Mouse (Mus musculus): ENCODE results near the gene Thrap3. TPM values are rescaled to one million over a fixed set of nuclear protein-coding genes. Genes with fewer than 3 reads are reported as not detected.
A peak's percentile ranks its signal among the peaks of the same experiment; 100 is the strongest.

The Thrap3 gene
- polyA plus RNA-seq, 1 experiment from 2014 or later, result 143 TPM

GRCm38 (mm10) chr4:126155869-126156268 lies 46.7 kb downstream of the Thrap3 start:
- no peak overlapping the region for H3K4me2 ChIP-seq (ENCODE audit: low read depth, low read length)
- H3K4me3 ChIP-seq (ENCODE audit: low read length), result no peak overlapping the region
- H3K9me3 ChIP-seq (replicated peaks; ENCODE audit: control insufficient read depth, low read length), result no peaks in the 10 kb centered on the region
- H3K27ac ChIP-seq (ENCODE audit: low read length), result peak overlapping the region; percentile 54; the same call in 1 of the 2 replicates
- H3K9ac ChIP-seq (ENCODE audit: low read length), result no peak overlapping the region
- ATAC-seq (replicated peaks; ENCODE audit: extremely low read depth, insufficient read depth, low FRiP score), result no peak
- H3K27me3 ChIP-seq (ENCODE audit: control insufficient read depth, insufficient read depth, low read length), result no peaks in the 10 kb centered on the region
- H3K36me3 ChIP-seq (ENCODE audit: control insufficient read depth, insufficient read depth), result no peaks in the 10 kb centered on the region
- H3K4me1 ChIP-seq (ENCODE audit: control insufficient read depth, insufficient read depth, low read length), result 0 out of 2 replicates have a peak, but pooled peaks cover 4% of the 10 kb centered on the region
- WGBS, result 45% methylated on average over 2 of the region's 2 CpGs

DNA sequence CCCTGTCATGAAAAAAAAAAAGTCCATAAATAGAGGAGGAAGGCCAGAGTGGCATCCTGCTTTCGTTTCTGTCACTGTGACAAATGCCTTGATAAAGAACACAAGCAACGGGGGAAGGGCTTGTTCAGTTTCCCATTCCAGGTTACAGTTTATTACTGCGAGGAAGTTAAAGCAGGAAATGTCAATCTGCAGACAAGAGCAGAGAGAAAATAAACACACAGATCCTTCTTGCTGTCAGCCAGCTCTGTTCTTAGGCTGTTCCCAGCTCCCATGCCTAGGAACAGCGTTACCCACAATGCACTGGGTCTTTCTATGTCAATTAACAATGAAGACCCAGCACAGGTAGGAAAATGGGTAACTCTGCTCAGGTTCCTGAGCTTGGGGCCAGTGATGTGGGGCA lies 47.4 kb downstream of the Thrap3 start:
- no peak for ATAC-seq (replicated peaks; ENCODE audit: extremely low read depth, insufficient read depth, low FRiP score)
- H3K27ac ChIP-seq (ENCODE audit: low read length), result peak overlapping the region; percentile 54
- WGBS, result 29% methylated on average over 4 of the region's 4 CpGs
- H3K27me3 ChIP-seq (ENCODE audit: control insufficient read depth, insufficient read depth, low read length), result no peaks in the 10 kb centered on the region
- H3K4me1 ChIP-seq (ENCODE audit: control insufficient read depth, insufficient read depth, low read length), result peaks cover 10% of the 10 kb centered on the region
- H3K4me3 ChIP-seq (ENCODE audit: low read length), result no peak overlapping the region
- H3K9me3 ChIP-seq (replicated peaks; ENCODE audit: control insufficient read depth, low read length), result no peaks in the 10 kb centered on the region
- H3K4me2 ChIP-seq (ENCODE audit: low read depth, low read length), result no peak overlapping the region
- H3K36me3 ChIP-seq (ENCODE audit: control insufficient read depth, insufficient read depth), result no peaks in the 10 kb centered on the region
- H3K9ac ChIP-seq (ENCODE audit: low read length), result no peak overlapping the region

- Histone ChIP-seq H3K9me3 (replicated peaks; ENCODE audit: control insufficient read depth, low read length) (no peaks in the 10 kb centered on the region), H3K27me3 (ENCODE audit: control insufficient read depth, insufficient read depth, low read length) (no peaks in the 10 kb centered on the region), H3K4me2 (ENCODE audit: low read depth, low read length) (no peak overlapping the region), H3K4me3 (ENCODE audit: low read length) (no peak overlapping the region), H3K36me3 (ENCODE audit: control insufficient read depth, insufficient read depth) (no peaks in the 10 kb centered on the region; the same call in 1 of the 2 replicates), H3K9ac (ENCODE audit: low read length) (no peak overlapping the region), H3K4me1 (ENCODE audit: control insufficient read depth, insufficient read depth, low read length) (peaks cover 27% of the 10 kb centered on the region), H3K27ac (ENCODE audit: low read length) (no peak overlapping the region)
- ATAC-seq (replicated peaks; ENCODE audit: extremely low read depth, insufficient read depth, low FRiP score), result no peak
- WGBS, result 52% methylated on average over 14 of the region's 14 CpGs
Measured at GRCm38 (mm10) chr4:126152864-126153263, 49.7 kb downstream of the Thrap3 start.

- 69% methylated on average over 16 of the region's 16 CpGs for WGBS
- Histone ChIP-seq H3K4me2 (ENCODE audit: low read depth, low read length) (no peak overlapping the region), H3K9me3 (replicated peaks; ENCODE audit: control insufficient read depth, low read length) (no peaks in the 10 kb centered on the region), H3K27ac (ENCODE audit: low read length) (no peak overlapping the region), H3K9ac (ENCODE audit: low read length) (no peak overlapping the region), H3K4me1 (ENCODE audit: control insufficient read depth, insufficient read depth, low read length) (peaks cover 32% of the 10 kb centered on the region), H3K27me3 (ENCODE audit: control insufficient read depth, insufficient read depth, low read length) (no peaks in the 10 kb centered on the region), H3K4me3 (ENCODE audit: low read length) (no peak overlapping the region), H3K36me3 (ENCODE audit: control insufficient read depth, insufficient read depth) (no peaks in the 10 kb centered on the region; the same call in 1 of the 2 replicates)
- no peak for ATAC-seq (replicated peaks; ENCODE audit: extremely low read depth, insufficient read depth, low FRiP score)
Measured at GRCm38 (mm10) chr4:126151701-126152440, 50.7 kb downstream of the Thrap3 start.

DNA sequence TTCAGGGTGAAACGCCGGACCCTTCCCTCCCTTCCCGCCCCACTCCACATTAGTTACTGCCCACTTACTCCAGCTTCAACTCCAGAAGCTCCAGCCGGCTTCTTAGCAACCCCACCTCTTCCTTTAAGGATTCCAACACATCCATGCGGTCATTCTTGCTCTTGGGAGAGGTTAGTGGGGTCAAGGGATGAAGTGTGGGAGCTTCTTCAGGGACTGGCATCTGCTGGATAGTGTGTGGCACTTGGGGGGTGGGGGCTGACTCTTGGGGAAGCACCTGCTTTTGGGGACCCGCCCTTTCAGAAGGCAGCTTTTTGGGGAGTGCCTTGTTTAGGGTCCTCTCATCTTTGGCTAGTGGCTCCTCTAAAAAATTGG lies 51.6 kb downstream of the Thrap3 start:
- Histone ChIP-seq H3K9ac (ENCODE audit: low read length) (peak overlapping the region; percentile 28; the same call in 1 of the 2 replicates), H3K27ac (ENCODE audit: low read length) (peak overlapping the region; percentile 71), H3K36me3 (ENCODE audit: control insufficient read depth, insufficient read depth) (no peaks in the 10 kb centered on the region; the same call in 1 of the 2 replicates), H3K27me3 (ENCODE audit: control insufficient read depth, insufficient read depth, low read length) (no peaks in the 10 kb centered on the region), H3K4me1 (ENCODE audit: control insufficient read depth, insufficient read depth, low read length) (peaks cover 32% of the 10 kb centered on the region), H3K9me3 (replicated peaks; ENCODE audit: control insufficient read depth, low read length) (no peaks in the 10 kb centered on the region), H3K4me2 (ENCODE audit: low read depth, low read length) (peak overlapping the region; percentile 81), H3K4me3 (ENCODE audit: low read length) (0 out of 2 replicates have a peak overlapping the region, but pooled peaks have one; percentile 69)
- 66% methylated on average over 6 of the region's 6 CpGs for WGBS
- no peak for ATAC-seq (replicated peaks; ENCODE audit: extremely low read depth, insufficient read depth, low FRiP score)

DNA sequence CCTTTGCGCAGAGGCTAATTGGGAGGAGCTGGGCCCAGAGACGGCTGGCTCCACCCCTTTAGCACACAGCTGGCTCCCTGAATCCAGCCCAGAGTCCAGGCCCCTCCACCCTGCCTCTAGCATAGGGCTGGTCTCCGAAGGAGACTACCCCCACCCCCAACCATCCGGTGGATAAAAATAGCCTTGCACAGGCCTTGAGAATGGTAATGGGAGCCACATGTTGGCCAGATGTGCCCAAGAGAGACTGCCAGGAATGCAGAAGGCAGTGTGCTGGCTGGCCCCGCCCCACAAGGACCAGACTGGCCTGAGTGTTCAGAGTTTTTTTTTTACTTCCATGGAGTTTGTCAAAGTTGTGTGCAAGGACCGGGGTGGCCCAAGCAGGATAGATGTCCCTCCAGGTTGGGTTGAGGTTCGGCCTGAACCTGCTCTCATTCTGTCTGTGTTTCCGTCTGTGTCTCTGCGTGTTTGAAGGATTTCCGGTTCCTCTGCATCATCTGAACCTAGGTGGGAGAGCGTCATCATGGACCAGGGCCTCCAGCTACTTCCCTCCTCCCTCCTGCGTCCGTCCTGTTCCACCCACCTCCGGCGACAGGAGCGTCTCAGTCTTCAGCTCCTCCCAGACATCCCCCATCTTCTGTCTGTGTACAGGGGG lies 52.1 kb downstream of the Thrap3 start:
- H3K36me3 ChIP-seq (ENCODE audit: control insufficient read depth, insufficient read depth), result no peaks in the 10 kb centered on the region; the same call in 1 of the 2 replicates
- peak overlapping the region; percentile 69 for H3K4me3 ChIP-seq (ENCODE audit: low read length)
- ATAC-seq (replicated peaks; ENCODE audit: extremely low read depth, insufficient read depth, low FRiP score), result peak; percentile 55
- H3K27me3 ChIP-seq (ENCODE audit: control insufficient read depth, insufficient read depth, low read length), result no peaks in the 10 kb centered on the region
- H3K4me2 ChIP-seq (ENCODE audit: low read depth, low read length), result peak overlapping the region; percentile 81
- H3K9me3 ChIP-seq (replicated peaks; ENCODE audit: control insufficient read depth, low read length), result no peaks in the 10 kb centered on the region
- peak overlapping the region; percentile 71 for H3K27ac ChIP-seq (ENCODE audit: low read length)
- 41% methylated on average over 16 of the region's 16 CpGs for WGBS
- peak overlapping the region; percentile 28; the same call in 1 of the 2 replicates for H3K9ac ChIP-seq (ENCODE audit: low read length)
- H3K4me1 ChIP-seq (ENCODE audit: control insufficient read depth, insufficient read depth, low read length), result peaks cover 32% of the 10 kb centered on the region

GRCm38 (mm10) chr4:126149798-126150197 lies 52.8 kb downstream of the Thrap3 start:
- Histone ChIP-seq H3K27me3 (ENCODE audit: control insufficient read depth, insufficient read depth, low read length) (no peaks in the 10 kb centered on the region), H3K9me3 (replicated peaks; ENCODE audit: control insufficient read depth, low read length) (no peaks in the 10 kb centered on the region), H3K27ac (ENCODE audit: low read length) (peak overlapping the region; percentile 71), H3K9ac (ENCODE audit: low read length) (peak overlapping the region; percentile 33; the same call in 1 of the 2 replicates), H3K4me2 (ENCODE audit: low read depth, low read length) (peak overlapping the region; percentile 81), H3K4me1 (ENCODE audit: control insufficient read depth, insufficient read depth, low read length) (peaks cover 30% of the 10 kb centered on the region), H3K36me3 (ENCODE audit: control insufficient read depth, insufficient read depth) (no peaks in the 10 kb centered on the region; the same call in 1 of the 2 replicates), H3K4me3 (ENCODE audit: low read length) (peak overlapping the region; percentile 69)
- ATAC-seq (replicated peaks; ENCODE audit: extremely low read depth, insufficient read depth, low FRiP score), result no peak
- 48% methylated on average over 10 of the region's 10 CpGs for WGBS

DNA sequence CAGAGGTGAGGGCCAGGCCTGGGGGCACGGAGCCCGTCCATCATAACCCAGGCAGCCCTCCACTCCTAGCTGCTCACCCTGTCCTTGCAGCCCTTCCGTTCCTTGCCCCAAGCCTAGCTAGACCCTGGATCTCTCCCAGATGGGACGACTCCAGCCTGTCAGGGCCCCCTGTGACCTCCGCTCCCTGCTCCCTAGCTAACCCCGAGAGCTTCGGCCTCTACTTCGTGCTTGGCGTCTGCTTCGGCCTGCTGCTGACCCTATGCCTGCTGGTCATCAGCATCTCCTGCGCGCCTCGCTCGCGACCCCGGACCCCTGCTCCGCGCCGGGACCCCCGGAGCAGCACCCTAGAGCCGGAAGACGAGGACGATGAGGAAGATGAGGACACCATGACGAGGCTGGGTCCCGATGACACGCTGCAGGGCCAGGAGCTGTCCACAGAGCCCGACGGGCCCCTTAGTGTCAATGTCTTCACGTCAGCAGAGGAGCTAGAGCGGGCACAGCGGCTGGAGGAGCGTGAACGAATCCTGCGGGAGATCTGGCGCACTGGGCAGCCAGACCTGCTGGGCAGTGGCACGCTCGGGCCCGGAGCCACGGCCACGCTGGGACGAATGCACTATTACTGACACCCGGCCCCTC lies 53.4 kb downstream of the Thrap3 start:
- 22% methylated on average over 42 of the region's 42 CpGs for WGBS
- Histone ChIP-seq H3K9me3 (replicated peaks; ENCODE audit: control insufficient read depth, low read length) (no peaks in the 10 kb centered on the region), H3K36me3 (ENCODE audit: control insufficient read depth, insufficient read depth) (no peaks in the 10 kb centered on the region; the same call in 1 of the 2 replicates), H3K27me3 (ENCODE audit: control insufficient read depth, insufficient read depth, low read length) (no peaks in the 10 kb centered on the region), H3K4me2 (ENCODE audit: low read depth, low read length) (peak overlapping the region; percentile 81), H3K4me3 (ENCODE audit: low read length) (peak overlapping the region; percentile 69), H3K27ac (ENCODE audit: low read length) (peak overlapping the region; percentile 82), H3K4me1 (ENCODE audit: control insufficient read depth, insufficient read depth, low read length) (peaks cover 30% of the 10 kb centered on the region), H3K9ac (ENCODE audit: low read length) (peak overlapping the region; percentile 80)
- ATAC-seq (replicated peaks; ENCODE audit: extremely low read depth, insufficient read depth, low FRiP score), result no peak
